Mouse (Mus musculus): ENCODE data around the gene Lbr. TPM values are rescaled to one million over a fixed set of nuclear protein-coding genes. Genes with fewer than 3 reads are reported as not detected.

Gene Lbr
- polyA plus RNA-seq, 1 experiment from 2014 or later, result 30.5 TPM

- Histone ChIP-seq H3K9me3 (ENCODE audit: control insufficient read depth, low read length) (no peaks in the 10 kb centered on the region), H3K4me1 (replicated peaks; ENCODE audit: control insufficient read depth, insufficient read depth, low read length) (no peaks in the 10 kb centered on the region), H3K27ac (no peak overlapping the region), H3K4me3 (replicated peaks; ENCODE audit: low read length) (no peak overlapping the region), H3K4me2 (replicated peaks) (no peak overlapping the region), H3K27me3 (ENCODE audit: control insufficient read depth, insufficient read depth, low read length) (no peaks in the 10 kb centered on the region), H3K9ac (no peak overlapping the region), H3K36me3 (replicated peaks; ENCODE audit: control insufficient read depth, insufficient read depth) (no peaks in the 10 kb centered on the region)
- ATAC-seq (ENCODE audit: low FRiP score), result no peak
- no peak for DNase-seq (ENCODE audit: low spot score)
- WGBS, result 91% methylated on average over 2 of the region's 2 CpGs
Measured at GRCm38 (mm10) chr1:181856329-181856728, 13.5 kb upstream of the Lbr start.

GRCm38 (mm10) chr1:181854829-181855228 is 12.0 kb upstream of the Lbr start:
- Histone ChIP-seq H3K4me1 (replicated peaks; ENCODE audit: control insufficient read depth, insufficient read depth, low read length) (no peaks in the 10 kb centered on the region), H3K36me3 (replicated peaks; ENCODE audit: control insufficient read depth, insufficient read depth) (no peaks in the 10 kb centered on the region), H3K27ac (no peak overlapping the region), H3K4me2 (replicated peaks) (no peak overlapping the region), H3K4me3 (replicated peaks; ENCODE audit: low read length) (no peak overlapping the region), H3K9ac (no peak overlapping the region), H3K27me3 (ENCODE audit: control insufficient read depth, insufficient read depth, low read length) (no peaks in the 10 kb centered on the region), H3K9me3 (ENCODE audit: control insufficient read depth, low read length) (no peaks in the 10 kb centered on the region)
- ATAC-seq (ENCODE audit: low FRiP score) (no peak), DNase-seq (ENCODE audit: low spot score) (no peak)
- WGBS, result 100% methylated on average over 2 of the region's 2 CpGs

- Histone ChIP-seq H3K4me3 (replicated peaks; ENCODE audit: low read length) (no peak overlapping the region; the same call in 1 of the 2 replicates), H3K27me3 (ENCODE audit: control insufficient read depth, insufficient read depth, low read length) (no peaks in the 10 kb centered on the region), H3K9ac (no peak overlapping the region), H3K9me3 (ENCODE audit: control insufficient read depth, low read length) (no peaks in the 10 kb centered on the region), H3K36me3 (replicated peaks; ENCODE audit: control insufficient read depth, insufficient read depth) (no peaks in the 10 kb centered on the region), H3K27ac (no peak overlapping the region), H3K4me1 (replicated peaks; ENCODE audit: control insufficient read depth, insufficient read depth, low read length) (no peaks in the 10 kb centered on the region), H3K4me2 (replicated peaks) (peak overlapping the region; percentile 16)
- no peak for DNase-seq (ENCODE audit: low spot score)
- ATAC-seq (ENCODE audit: low FRiP score), result no peak
- 13% methylated on average over 15 of the region's 21 CpGs for WGBS
Measured at GRCm38 (mm10) chr1:181853081-181853736, 10.4 kb upstream of the Lbr start.

- H3K27me3 ChIP-seq (ENCODE audit: control insufficient read depth, insufficient read depth, low read length), result no peaks in the 10 kb centered on the region
- H3K4me1 ChIP-seq (replicated peaks; ENCODE audit: control insufficient read depth, insufficient read depth, low read length), result no peaks in the 10 kb centered on the region
- no peak overlapping the region for H3K4me3 ChIP-seq (replicated peaks; ENCODE audit: low read length)
- H3K27ac ChIP-seq, result no peak overlapping the region
- no peaks in the 10 kb centered on the region for H3K36me3 ChIP-seq (replicated peaks; ENCODE audit: control insufficient read depth, insufficient read depth)
- H3K4me2 ChIP-seq (replicated peaks), result peak overlapping the region; percentile 16; the same call in 1 of the 2 replicates
- no peak overlapping the region for H3K9ac ChIP-seq
- WGBS, result 52% methylated on average over 13 of the region's 13 CpGs
- no peaks in the 10 kb centered on the region for H3K9me3 ChIP-seq (ENCODE audit: control insufficient read depth, low read length)
- no peak for ATAC-seq (ENCODE audit: low FRiP score)
- DNase-seq (ENCODE audit: low spot score), result no peak
Measured at GRCm38 (mm10) chr1:181852466-181852865, 9.6 kb upstream of the Lbr start.

GRCm38 (mm10) chr1:181851521-181852310 is 8.9 kb upstream of the Lbr start:
- Histone ChIP-seq H3K9me3 (ENCODE audit: control insufficient read depth, low read length) (no peaks in the 10 kb centered on the region), H3K4me1 (replicated peaks; ENCODE audit: control insufficient read depth, insufficient read depth, low read length) (no peaks in the 10 kb centered on the region), H3K36me3 (replicated peaks; ENCODE audit: control insufficient read depth, insufficient read depth) (no peaks in the 10 kb centered on the region), H3K4me2 (replicated peaks) (no peak overlapping the region), H3K27ac (no peak overlapping the region), H3K9ac (no peak overlapping the region), H3K4me3 (replicated peaks; ENCODE audit: low read length) (no peak overlapping the region), H3K27me3 (ENCODE audit: control insufficient read depth, insufficient read depth, low read length) (no peaks in the 10 kb centered on the region)
- ATAC-seq (ENCODE audit: low FRiP score) (no peak), DNase-seq (ENCODE audit: low spot score) (no peak)
- WGBS, result 88% methylated on average over 12 of the region's 12 CpGs

- H3K27me3 ChIP-seq (ENCODE audit: control insufficient read depth, insufficient read depth, low read length), result no peaks in the 10 kb centered on the region
- 72% methylated on average over 4 of the region's 4 CpGs for WGBS
- H3K9ac ChIP-seq, result no peak overlapping the region
- no peaks in the 10 kb centered on the region for H3K4me1 ChIP-seq (replicated peaks; ENCODE audit: control insufficient read depth, insufficient read depth, low read length)
- no peak overlapping the region for H3K4me3 ChIP-seq (replicated peaks; ENCODE audit: low read length)
- H3K4me2 ChIP-seq (replicated peaks), result no peak overlapping the region
- ATAC-seq (ENCODE audit: low FRiP score), result no peak
- H3K9me3 ChIP-seq (ENCODE audit: control insufficient read depth, low read length), result no peaks in the 10 kb centered on the region
- H3K36me3 ChIP-seq (replicated peaks; ENCODE audit: control insufficient read depth, insufficient read depth), result no peaks in the 10 kb centered on the region
- DNase-seq (ENCODE audit: low spot score), result no peak
- H3K27ac ChIP-seq, result no peak overlapping the region
Measured at GRCm38 (mm10) chr1:181850441-181850840, 7.6 kb upstream of the Lbr start.

GRCm38 (mm10) chr1:181848210-181848609 is 5.4 kb upstream of the Lbr start:
- H3K27ac ChIP-seq, result no peak overlapping the region
- 0 out of 2 replicates have a peak, but pooled peaks cover under 1% of the 10 kb centered on the region for H3K4me1 ChIP-seq (replicated peaks; ENCODE audit: control insufficient read depth, insufficient read depth, low read length)
- no peak overlapping the region for H3K9ac ChIP-seq
- H3K4me2 ChIP-seq (replicated peaks), result no peak overlapping the region
- H3K27me3 ChIP-seq (ENCODE audit: control insufficient read depth, insufficient read depth, low read length), result no peaks in the 10 kb centered on the region
- 77% methylated on average over 1 of the region's 1 CpGs for WGBS
- DNase-seq (ENCODE audit: low spot score) (no peak), ATAC-seq (ENCODE audit: low FRiP score) (no peak)
- H3K9me3 ChIP-seq (ENCODE audit: control insufficient read depth, low read length), result no peaks in the 10 kb centered on the region
- no peak overlapping the region for H3K4me3 ChIP-seq (replicated peaks; ENCODE audit: low read length)
- H3K36me3 ChIP-seq (replicated peaks; ENCODE audit: control insufficient read depth, insufficient read depth), result no peaks in the 10 kb centered on the region

GRCm38 (mm10) chr1:181847396-181847795 is 4.5 kb upstream of the Lbr start:
- Histone ChIP-seq H3K36me3 (replicated peaks; ENCODE audit: control insufficient read depth, insufficient read depth) (no peaks in the 10 kb centered on the region), H3K9me3 (ENCODE audit: control insufficient read depth, low read length) (no peaks in the 10 kb centered on the region), H3K4me1 (replicated peaks; ENCODE audit: control insufficient read depth, insufficient read depth, low read length) (0 out of 2 replicates have a peak, but pooled peaks cover 5% of the 10 kb centered on the region), H3K9ac (no peak overlapping the region), H3K27ac (no peak overlapping the region), H3K4me3 (replicated peaks; ENCODE audit: low read length) (no peak overlapping the region), H3K27me3 (ENCODE audit: control insufficient read depth, insufficient read depth, low read length) (no peaks in the 10 kb centered on the region), H3K4me2 (replicated peaks) (no peak overlapping the region)
- no peak for DNase-seq (ENCODE audit: low spot score)
- ATAC-seq (ENCODE audit: low FRiP score), result no peak
- WGBS, result 89% methylated on average over 3 of the region's 3 CpGs

GRCm38 (mm10) chr1:181845767-181846166 is 2.9 kb upstream of the Lbr start:
- Histone ChIP-seq H3K27me3 (ENCODE audit: control insufficient read depth, insufficient read depth, low read length) (no peaks in the 10 kb centered on the region), H3K4me3 (replicated peaks; ENCODE audit: low read length) (no peak overlapping the region), H3K9ac (no peak overlapping the region), H3K4me2 (replicated peaks) (no peak overlapping the region), H3K9me3 (ENCODE audit: control insufficient read depth, low read length) (no peaks in the 10 kb centered on the region), H3K4me1 (replicated peaks; ENCODE audit: control insufficient read depth, insufficient read depth, low read length) (peaks cover 11% of the 10 kb centered on the region), H3K27ac (no peak overlapping the region), H3K36me3 (replicated peaks; ENCODE audit: control insufficient read depth, insufficient read depth) (no peaks in the 10 kb centered on the region)
- 88% methylated on average over 3 of the region's 3 CpGs for WGBS
- ATAC-seq (ENCODE audit: low FRiP score), result no peak
- no peak for DNase-seq (ENCODE audit: low spot score)
